Mouse (Mus musculus) frontal cortex, postnatal 10 days (tissue): ENCODE data around the gene Rspo1.

Experiments
- DNase-seq, 2 experiments: peaks; one replicate each; pipeline ENCODE4 v3.0.0; 2022; ENCODE audit warnings: low spot score in 2 of 2, mixed read lengths in 1 of 2

Rspo1 gene

GRCm38 (mm10) chr4:124972316-124972715 lies 13.9 kb upstream of the Rspo1 start:
- DNase-seq = no peak

GRCm38 (mm10) chr4:124973296-124973695 lies 12.9 kb upstream of the Rspo1 start:
- no peak for DNase-seq

- no peak for DNase-seq
Measured at GRCm38 (mm10) chr4:124978201-124978600, 8.0 kb upstream of the Rspo1 start.

GRCm38 (mm10) chr4:124983893-124984526 lies 2.2 kb upstream of the Rspo1 start:
- DNase-seq = no peak

DNA sequence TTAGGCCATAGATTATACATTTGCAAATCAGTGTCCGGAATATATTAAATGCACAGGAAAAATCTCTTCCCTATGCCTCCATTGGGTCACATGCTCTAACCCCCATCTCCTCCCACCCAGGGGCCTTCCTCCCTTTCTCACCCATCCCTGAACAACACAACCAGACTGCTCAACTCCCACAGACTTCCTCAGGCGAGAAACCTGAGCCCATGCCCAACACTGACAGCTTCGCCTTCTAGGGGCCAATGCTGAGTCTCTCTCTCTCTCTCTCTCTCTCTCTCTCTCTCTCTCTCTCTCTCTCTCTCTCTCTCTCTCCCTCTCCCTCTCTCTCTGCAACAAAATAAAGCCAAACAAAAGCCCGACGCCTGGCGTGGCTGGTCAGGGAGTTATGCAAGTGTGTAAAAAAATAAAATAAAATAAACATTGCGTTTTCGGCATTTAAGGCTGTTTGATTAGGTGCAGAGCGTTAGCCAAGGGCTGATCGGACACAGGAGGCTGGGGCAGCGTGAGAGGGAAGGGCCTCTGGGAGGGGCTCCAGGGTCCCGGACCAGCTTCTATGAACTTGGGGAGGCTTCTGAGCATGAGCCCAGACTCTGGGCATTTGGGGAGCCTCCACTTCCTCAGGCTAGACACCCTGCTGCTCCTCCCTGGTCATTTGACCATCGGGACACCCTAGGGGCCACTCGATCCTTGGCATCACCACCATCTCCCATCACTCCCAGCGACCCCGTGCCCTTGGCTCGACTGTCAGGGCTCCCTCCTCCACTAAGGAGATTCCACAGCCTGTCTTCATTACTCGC lies 1.2 kb upstream of the Rspo1 start:
- no peak for DNase-seq

GRCm38 (mm10) chr4:124986739-124987710 lies 795 bp downstream of the Rspo1 start:
- DNase-seq = no peak

- no peak for DNase-seq
Measured at GRCm38 (mm10) chr4:124987711-124988097, 1.5 kb downstream of the Rspo1 start.

DNA sequence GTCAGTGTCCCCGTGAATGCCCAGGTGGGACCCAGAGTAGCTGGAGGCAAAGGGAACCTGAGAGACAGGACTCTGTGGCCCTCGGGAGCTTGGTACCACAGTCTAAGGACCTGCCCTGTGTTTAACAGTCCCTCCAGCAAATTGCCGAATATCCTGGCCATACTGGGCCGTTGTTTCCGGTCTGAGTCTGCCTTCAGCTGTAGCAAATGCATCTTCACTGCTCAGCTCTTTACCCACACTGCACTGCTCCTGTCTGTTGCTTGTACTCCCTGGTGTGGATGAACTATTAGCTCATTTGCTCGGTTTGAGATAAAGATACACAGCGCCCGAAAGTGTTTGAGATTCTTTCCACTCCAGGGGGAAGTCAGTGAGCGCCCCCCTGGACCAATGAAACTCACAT lies 2.2 kb downstream of the Rspo1 start:
- no peak for DNase-seq

DNA sequence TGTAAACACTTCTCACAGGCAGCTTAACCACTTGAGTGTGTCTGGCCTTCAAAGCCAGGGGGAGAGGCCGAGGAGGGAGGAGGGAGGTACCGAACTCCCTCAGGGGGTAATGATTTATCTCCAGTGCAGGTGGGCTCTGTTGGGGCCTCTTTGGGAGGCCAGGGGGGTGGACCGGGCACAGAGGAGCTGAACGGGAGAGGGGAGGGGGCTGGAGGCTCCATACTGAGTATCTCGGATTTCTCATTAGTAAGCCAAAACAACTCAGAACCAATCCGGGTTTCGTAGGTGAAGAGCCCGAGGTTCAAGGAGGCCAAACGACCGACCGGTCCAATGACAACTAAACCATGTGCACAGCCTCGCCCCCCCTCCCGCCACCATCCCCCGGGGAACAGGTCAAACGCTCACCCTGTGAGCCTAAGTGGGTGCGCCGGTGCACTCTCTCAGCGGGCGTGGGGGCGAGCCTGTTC lies 3.6 kb downstream of the Rspo1 start:
- DNase-seq = no peak

DNA sequence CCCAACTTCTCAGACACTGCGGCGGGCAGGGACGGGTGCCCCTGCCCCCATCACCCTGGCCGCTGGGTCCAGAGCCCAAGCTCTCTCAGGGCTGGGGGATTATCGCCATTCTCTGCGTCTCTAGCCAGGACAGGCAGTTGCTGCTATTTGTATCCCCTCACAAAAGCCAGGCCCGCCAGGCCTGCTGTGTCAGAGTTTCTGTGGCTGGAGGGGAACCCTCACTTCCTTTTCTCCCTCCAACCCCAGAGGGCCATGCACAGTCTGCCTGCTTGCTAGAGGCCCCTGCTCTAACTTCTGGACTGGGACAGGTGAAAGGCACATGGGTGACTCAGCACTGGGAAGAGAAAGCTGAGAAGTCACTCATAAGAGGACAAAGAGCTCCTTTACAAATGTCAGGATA lies 4.1 kb downstream of the Rspo1 start:
- no peak for DNase-seq

- no peak for DNase-seq
Measured at GRCm38 (mm10) chr4:124997479-124998147, 11.4 kb downstream of the Rspo1 start.

- DNase-seq = no peak
Measured at GRCm38 (mm10) chr4:124999548-124999947, 13.3 kb downstream of the Rspo1 start.

DNA sequence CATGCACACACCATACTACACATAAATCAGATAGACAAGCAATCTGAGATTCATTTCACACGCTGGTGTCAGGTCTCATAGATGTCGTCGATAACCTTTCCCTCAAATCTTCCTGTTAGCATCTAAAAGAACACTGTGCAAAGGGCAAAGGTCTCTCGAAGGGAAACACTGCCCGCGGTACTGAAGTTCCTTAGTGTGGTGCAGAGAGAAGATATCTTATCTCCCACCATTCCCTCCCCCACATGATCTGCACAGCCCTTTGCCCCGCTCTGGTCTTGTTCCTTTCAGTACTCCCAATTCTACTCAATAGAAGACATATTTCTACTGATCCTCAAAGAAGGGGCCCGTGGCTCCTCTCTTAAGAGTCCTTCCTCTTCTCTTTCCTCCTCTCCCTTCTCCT lies 16.7 kb downstream of the Rspo1 start:
- no peak for DNase-seq

- DNase-seq = no peak
Measured at GRCm38 (mm10) chr4:125004886-125005285, 18.7 kb downstream of the Rspo1 start.

- no peak for DNase-seq
Measured at GRCm38 (mm10) chr4:125007460-125007859, 21.2 kb downstream of the Rspo1 start.

- no peak for DNase-seq
Measured at GRCm38 (mm10) chr4:125008220-125008619, 22.0 kb downstream of the Rspo1 start.

DNA sequence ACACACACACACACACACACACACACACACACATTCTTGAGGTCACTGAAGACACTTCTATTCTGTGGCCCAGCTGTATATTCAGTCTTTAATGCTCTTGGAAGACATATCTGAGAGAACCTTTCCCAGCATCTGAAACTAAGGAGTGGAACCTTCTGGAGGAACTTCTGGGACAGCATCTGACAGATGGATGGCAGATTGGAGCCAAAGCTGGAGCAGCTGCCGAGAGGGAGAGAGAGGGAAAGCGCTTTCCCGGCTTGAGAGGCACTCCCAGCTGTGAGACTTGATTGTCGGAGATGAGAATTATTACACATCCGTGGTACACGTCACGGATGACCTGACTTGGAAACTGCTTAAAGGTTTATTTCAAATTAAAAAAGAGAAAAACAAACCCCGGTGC lies 22.5 kb downstream of the Rspo1 start:
- DNase-seq = no peak

DNA sequence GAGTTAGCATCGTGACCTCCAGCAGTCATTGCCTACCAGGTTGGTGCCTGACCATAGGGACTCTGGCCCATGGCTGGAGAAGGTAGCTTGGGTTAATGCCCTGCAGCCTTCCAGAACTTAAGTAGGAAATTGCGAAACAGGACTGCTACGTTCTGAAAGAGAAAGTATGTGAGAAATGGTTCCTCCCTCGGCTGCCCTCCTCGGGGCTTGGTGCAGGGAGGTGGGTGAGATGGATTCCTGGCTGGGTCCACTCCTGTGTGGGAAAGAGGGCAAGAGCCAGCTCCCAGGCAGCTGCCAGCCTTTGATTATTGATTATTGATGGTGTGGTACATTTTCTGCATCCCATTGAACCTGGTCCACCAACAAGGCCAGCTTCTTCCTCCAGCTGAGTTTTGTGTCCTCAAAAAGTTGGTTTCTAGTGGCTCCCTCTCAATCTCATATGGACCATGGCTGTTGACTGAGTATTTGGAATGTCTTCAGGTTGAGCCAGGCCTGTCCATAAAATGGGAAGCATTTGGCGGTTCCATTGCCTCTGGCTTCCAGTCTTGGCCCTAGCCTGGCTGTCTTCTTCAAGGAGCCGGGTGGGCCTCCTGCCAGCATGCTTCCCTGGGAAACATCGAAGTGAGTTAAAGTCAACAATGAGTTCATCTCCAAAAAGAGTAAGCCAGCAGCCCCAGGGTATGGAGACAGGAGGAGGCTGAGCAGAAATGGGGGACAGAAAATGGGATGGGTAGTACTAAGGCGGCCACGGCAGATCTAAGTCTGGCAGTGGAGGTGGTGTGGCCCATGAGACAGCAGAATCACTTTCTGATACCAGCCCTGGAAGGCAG lies 29.8 kb downstream of the Rspo1 start, which contains the start of gene Gnl2:
Gene Gnl2 (plus strand): TSS at position 780 of the 830 bp plus-strand sequence.
- DNase-seq = no peak

GRCm38 (mm10) chr4:125017431-125017830 lies 31.2 kb downstream of the Rspo1 start:
- DNase-seq = no peak

DNA sequence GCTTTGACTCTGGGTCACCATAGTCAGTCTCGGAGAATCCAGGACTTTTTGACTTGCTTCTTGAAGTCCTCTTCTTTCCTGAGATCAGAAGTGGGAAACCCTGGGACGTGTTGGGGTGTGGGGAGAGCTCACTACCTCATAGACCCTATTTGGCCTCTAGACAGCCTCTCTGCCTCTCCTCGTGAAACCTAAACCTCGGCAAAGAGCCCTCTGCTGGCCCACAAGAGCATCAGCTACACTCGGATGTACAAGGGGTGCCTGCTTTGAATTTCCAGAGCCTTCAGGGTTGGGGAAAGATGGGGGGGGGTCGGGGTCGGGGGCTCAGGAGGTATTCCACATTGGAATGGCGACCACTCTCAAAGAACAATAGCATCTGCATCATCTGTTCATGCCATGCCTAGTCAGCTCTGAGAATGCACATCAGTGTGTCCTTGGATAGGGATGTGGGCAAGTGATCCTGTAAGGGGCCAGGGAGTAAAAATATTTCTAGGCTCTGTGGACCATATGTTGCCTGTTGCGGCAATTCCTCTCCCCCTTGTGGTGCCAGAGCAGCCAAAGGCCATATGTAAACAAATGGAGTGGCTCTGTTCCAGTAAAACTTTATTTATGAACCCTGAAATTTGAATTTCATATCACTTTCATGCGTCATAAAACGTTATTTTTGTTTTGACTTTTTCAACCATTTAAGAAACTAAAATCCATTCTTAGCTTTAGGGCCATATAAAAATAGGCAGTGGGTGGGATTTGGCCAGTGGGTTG lies 34.7 kb downstream of the Rspo1 start:
- no peak for DNase-seq
